Mouse (Mus musculus) layer of hippocampus, adult 2 months (tissue): ENCODE data around the gene Brat1. TPM values are rescaled to one million over a fixed set of nuclear protein-coding genes. Genes with fewer than 3 reads are reported as not detected.

ENCODE experiments used
- DNase-seq, 2 experiments: peaks; one replicate each; pipeline ENCODE4 v3.0.0; 2022; ENCODE audit warnings: low spot score in 2 of 2
- H3K27ac ChIP-seq: fragments of 200-600 bp; 2 replicates; pipeline ENCODE4 v1.8.1; 2022
- H3K4me3 ChIP-seq: fragments of 200-600 bp; 2 replicates; pipeline ENCODE4 v1.8.1; 2022; ENCODE audit warnings: mild to moderate bottlenecking
- CTCF ChIP-seq: fragments of 200-600 bp; conservative IDR thresholded peaks from 2 replicates; pipeline ENCODE4 v1.8.1; 2022; ENCODE audit warnings: antibody characterized with exemption, mild to moderate bottlenecking, moderate library complexity
- total RNA-seq, 2 experiments: library from RNA; stranded (reverse); gene quantifications; 2 replicates each; pipeline ENCODE4 v1.2.3; 2021

Brat1 gene
- total RNA-seq, 2 experiments from 2014 or later = 20.2 to 21.1 TPM

DNA sequence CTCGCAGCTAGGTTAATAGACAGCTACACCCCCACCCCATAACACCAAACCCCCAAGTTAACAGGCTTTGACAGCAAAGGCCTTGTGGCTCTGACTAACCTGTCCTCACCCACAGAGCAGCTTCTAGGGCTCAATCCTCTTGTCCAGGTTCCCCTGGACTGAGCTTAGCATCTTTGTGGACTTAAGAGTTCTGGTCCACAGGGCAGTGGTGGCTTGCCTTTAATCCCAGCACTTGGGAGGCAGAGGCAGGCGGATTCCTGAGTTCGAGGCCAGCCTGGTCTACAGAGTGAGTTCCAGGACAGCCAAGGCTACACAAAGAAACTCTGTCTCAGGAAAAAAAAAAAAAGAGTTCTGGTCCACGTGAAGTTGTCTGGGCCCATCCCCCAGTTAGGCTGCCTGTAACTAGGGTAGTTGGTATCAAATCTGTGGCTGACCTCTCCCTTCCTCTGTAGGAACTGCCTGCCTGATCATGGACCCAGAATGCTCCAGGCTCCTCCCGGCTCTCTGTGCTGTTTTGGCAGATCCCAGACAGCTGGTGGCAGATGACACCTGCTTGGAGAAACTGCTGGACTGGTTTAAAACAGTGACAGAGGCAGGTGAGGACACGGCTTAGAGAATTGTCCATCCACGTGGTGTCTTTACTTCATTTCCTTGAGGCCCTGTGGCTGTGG, 825 bp downstream of the Brat1 start:
- DNase-seq = no peak
- H3K4me3 ChIP-seq = peak overlapping the region; percentile 85
- H3K27ac ChIP-seq = peak overlapping the region; percentile 92
- no peak for TF ChIP-seq CTCF

DNA sequence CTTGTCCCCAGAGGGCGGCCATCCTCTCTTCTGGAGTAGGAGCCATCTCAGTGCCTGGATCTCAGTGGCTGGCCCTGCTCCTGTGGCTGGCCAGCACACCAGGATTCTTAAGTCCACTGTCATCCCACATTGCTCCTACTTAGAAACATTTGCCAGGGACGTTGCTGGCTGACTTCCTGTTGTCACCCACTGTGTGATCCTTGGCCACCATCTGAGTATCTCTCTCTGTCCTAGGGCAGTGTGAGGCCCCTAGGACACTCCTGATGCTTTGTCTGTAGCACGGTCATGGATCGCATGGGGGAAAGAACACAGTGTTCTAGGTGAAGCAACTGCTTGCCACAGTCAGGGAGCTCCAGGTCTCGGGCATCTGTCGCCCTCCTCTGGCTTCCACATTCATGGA, 5.5 kb downstream of the Brat1 start:
- no peak for DNase-seq
- H3K4me3 ChIP-seq = no peak overlapping the region
- H3K27ac ChIP-seq = no peak overlapping the region
- no peak for TF ChIP-seq CTCF

DNA sequence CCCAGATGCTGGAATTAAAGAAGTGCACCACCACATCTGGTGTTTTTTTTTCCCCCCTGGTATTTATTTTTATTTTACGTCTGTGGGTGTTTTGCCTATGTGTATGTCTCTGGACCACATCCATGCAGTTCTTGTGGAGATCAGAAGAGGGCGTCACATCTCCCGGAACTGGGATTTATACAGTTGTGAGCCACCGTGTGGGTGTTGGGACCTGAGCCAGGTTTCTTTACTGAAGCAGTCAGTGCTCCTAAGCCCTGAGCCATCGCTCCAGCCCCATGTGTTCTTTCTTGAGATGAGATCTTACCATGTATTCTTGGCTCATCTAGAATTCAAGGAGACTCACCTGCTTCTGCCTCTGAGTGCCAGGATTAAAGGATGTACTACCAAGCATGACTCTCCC, 6.2 kb downstream of the Brat1 start:
- peak; percentile 54 for TF ChIP-seq CTCF
- H3K4me3 ChIP-seq = no peak overlapping the region
- no peak overlapping the region for H3K27ac ChIP-seq
- no peak for DNase-seq

DNA sequence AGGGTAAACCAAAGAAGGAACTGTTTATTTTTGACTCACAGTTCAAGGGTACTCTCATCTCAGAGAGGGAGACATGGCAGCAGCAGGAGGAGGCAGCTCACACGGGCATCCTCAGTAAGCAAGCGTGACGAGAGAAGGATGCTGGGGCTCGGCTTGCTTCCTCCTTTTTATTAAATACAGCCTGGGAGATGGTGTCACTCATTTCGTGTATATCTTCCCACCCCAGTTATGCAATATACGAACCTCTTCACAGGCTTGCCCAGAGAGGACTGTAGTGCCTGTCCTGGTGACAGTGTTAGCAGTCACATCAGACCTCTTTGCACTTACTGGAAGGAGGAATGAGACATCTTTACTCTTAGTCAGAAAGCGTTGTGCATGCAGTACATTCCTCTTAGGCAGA, 16.0 kb downstream of the Brat1 start:
- Histone ChIP-seq H3K27ac (no peak overlapping the region), H3K4me3 (no peak overlapping the region)
- TF ChIP-seq CTCF = no peak
- DNase-seq = no peak

DNA sequence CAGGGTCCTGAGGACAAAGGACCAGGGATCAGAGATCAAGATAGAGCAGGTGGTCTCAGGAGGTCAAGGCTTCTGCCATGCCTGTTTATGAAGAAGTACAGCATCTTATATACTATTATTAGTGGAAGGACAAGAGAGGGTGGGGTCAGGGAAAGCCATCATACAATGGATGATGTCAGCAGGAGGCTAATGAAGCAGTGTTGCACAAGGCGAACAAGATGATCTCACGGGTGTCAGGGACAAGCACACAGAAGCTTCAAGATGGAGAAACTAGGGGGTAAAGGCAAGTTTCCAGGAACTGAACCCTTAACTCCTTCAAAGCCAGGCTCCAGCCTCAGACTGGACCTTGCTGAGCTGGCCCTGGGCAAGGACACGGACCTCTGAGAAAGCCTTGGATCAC, 17.3 kb downstream of the Brat1 start:
- no peak for TF ChIP-seq CTCF
- Histone ChIP-seq H3K27ac (no peak overlapping the region), H3K4me3 (no peak overlapping the region)
- DNase-seq = no peak

DNA sequence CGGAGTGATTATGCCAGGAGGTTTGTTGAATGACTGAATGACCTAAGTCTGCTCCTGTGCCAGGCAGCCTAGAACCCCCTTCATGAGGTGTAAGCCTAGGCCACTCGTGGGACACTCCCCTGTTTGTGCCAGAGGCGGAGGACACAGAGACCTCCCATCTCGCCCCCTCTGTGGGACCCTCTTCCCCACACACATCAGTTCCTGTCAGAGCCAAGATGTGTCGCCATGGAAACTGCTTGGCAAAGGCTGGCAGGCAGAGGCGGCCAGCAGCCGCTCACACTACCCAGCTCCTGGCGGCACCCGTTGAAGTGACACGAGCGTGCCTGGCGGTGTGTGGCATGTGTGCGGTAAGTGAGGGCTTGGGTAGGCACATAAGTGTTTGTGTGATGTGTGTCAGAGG, 19.0 kb downstream of the Brat1 start, which contains the start of gene Amz1:
Gene Amz1 (plus strand): TSS at position 306 of the 400 bp plus-strand sequence.
- H3K4me3 ChIP-seq = peak within 1 kb of the TSS; percentile 43
- peak; percentile 64 to 75 for DNase-seq
- TF ChIP-seq CTCF = peak; percentile 36; the same call in 1 of the 2 replicates
- peak within 1 kb of the TSS; percentile 79 for H3K27ac ChIP-seq

DNA sequence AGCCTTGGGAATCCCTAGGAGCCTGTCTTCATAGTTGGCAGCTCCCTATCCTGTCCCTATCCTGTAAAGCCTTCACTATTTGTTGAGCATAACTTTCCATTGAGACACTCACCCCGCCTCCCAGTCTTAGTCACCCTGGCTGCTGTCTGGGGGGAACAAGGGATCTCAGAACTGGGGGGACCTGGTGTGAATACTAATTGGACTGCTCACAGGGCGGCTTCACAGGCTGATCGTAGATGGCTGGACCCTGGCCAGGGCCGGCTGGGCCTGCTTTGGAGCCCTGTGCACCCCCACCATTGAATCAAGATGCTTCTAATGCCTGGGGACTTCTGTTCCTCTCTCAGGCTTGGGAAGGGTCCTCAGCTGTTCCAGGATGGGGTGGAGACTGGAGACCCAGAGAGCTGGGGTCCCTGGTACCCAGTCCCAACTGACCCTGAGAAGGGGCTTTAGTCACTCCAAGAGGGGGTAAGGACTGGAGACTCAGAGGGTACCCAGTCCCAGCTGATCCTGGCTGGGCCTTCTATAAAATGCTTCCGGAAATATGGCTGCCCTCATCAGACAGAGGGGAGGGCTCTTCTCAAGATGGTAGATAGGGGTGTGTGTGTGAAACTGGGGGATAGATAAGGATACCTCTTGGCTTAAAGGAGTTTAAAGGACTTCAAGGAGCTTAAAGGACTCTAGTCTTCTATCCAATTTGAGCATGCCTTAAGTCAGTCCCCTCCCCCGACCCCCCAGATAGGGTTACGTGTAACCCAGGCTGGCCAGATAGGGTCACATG, 21.4 kb downstream of the Brat1 start:
- Histone ChIP-seq H3K4me3 (no peak overlapping the region), H3K27ac (peak overlapping the region; percentile 55)
- TF ChIP-seq CTCF = no peak
- peak; percentile 49 to 70 for DNase-seq

DNA sequence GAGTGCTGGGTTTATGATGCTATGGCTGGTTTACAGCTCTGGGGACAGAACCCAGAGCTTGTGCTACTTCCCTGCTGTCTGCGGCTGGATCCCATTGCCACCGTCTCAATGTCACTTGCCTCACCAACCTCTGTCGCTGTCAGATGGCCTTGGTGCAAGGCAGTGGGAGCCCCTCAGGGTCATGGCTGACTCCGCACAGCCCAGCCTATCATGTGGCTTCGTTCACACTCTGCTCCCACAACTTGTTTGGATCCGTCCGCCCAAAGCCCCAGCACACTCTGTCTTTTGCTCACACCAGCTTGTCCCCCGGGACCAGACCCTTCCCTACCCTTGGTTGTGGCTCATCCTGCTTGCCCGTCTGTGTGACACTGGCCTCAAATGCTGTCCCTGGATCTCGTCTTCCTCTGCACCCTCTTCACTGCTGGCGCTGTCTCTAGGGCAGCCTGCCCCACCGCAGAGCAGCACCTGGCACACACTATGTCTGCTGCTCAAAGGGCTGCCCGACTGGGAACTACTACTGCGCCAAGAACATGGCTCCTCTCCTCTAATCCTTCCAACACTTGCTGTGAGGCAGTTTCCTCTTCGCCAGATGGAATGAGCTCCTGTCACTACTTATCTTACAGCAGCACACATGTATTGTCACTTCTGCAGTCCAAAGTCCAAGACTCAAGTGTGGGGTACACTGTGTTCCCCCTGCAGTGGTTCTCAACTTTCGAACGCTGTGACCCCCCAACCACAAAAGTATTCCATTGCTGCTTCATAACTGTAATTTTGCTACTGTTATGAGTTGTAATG, 22.3 kb downstream of the Brat1 start:
- TF ChIP-seq CTCF = no peak
- H3K27ac ChIP-seq = peak overlapping the region; percentile 36; the same call in 1 of the 2 replicates
- DNase-seq = no peak
- H3K4me3 ChIP-seq = no peak overlapping the region

DNA sequence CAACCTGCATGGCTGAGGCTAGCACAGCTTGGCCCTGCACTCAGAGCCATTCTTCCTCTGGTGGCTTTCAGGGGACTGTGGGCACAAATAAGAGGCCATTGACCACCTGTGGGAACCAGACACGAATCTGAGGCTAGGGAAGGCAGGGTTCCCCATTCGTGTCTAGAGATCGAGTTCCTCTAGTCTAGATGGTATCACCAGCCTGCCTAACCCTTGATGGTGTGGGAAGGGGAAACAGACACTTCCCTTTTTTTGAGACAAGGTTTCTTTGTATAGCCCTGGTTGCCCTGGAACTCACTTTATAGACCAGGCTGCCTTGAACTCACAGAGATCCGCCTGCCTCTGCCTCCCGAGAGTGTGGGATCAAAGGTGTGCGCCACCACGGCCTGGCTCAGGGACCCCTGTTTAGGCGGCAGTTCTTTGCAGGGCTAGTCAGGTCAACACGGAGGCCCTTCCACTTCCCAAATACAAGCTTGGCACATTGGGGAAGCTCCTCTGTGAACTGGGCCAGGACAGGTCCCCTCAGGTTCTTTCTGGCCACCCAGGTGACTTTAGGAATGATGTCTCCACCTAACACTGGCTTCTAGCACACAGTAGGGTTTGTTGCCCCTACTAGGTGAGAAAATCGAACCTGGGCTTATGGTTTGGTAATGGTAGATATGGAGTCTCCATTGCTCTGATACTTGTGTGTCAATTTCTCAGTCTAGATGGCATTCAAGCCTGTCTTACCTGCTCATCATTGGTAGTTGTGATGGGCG, 26.4 kb downstream of the Brat1 start:
- no peak for DNase-seq
- Histone ChIP-seq H3K27ac (no peak overlapping the region), H3K4me3 (no peak overlapping the region)
- TF ChIP-seq CTCF = no peak

DNA sequence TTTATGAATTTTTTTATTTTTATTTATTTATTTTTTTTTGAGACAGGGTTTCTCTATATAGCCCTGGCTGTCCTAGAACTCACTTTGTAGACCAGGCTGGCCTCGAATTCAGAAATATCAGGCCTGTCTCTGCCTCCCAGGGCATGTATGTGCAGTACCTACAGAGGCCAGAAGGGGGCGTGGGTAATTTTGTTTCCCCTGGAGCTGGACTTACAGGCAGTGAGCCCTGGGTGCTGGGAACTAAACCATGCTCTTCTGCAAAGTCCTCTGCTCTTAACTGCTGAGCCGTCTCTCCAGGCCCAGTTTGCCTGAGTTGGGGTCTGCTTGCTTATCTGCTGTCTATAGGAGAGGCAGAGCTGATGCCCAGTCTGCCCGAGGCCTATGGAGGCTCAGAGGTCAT, 27.4 kb downstream of the Brat1 start:
- no peak for DNase-seq
- H3K4me3 ChIP-seq = no peak overlapping the region
- no peak overlapping the region for H3K27ac ChIP-seq
- TF ChIP-seq CTCF = peak; percentile 73

DNA sequence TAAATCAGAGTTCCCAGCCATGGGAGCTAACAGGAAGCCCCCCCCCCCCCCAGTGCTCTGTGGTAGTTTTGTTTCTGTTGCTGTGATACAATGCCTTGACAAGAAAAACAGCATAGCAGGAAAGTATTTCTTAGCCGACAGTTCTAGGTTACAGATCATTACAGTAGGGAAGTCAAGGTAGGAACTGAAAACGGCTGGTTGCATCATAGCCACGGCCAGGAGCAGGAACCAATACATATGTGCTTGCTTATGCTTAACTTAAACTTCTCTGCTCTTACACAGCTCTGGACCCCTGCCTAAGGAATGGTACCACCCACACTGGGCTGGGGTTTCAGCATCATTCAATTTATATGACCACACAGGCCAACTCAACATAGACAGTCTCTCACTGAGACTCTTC, 28.5 kb downstream of the Brat1 start:
- Histone ChIP-seq H3K4me3 (no peak overlapping the region), H3K27ac (no peak overlapping the region)
- no peak for DNase-seq
- TF ChIP-seq CTCF = no peak

DNA sequence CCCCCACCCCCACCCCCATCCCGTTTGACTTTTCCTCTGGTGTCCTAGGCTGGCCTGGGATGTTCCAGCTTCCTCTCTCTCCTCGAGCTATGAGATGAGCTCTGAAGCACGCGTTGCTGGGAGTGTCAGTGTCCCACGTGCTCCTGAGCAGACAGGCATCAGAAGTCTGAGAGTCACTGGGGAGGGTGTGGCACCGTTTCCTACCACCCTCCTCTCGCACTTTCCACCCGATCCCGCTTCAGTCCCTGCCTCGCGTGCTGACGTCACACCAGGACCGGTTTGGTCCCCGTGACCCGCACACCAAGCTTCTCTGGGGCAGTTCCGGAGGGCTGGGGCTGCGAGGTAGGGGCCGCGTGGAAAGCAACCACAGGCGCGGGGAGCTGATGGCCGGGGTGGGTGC, 30.5 kb downstream of the Brat1 start:
- Histone ChIP-seq H3K27ac (no peak overlapping the region), H3K4me3 (peak overlapping the region; percentile 47)
- TF ChIP-seq CTCF = no peak
- no peak for DNase-seq
